Mouse (Mus musculus) right cerebral cortex, postnatal 4 days (tissue): Measurements from ENCODE around the gene Vsig8.

ENCODE experiments used
- DNase-seq: peaks from one replicate; pipeline ENCODE4 v3.0.0-alpha.2; 2022

Vsig8 gene

DNA sequence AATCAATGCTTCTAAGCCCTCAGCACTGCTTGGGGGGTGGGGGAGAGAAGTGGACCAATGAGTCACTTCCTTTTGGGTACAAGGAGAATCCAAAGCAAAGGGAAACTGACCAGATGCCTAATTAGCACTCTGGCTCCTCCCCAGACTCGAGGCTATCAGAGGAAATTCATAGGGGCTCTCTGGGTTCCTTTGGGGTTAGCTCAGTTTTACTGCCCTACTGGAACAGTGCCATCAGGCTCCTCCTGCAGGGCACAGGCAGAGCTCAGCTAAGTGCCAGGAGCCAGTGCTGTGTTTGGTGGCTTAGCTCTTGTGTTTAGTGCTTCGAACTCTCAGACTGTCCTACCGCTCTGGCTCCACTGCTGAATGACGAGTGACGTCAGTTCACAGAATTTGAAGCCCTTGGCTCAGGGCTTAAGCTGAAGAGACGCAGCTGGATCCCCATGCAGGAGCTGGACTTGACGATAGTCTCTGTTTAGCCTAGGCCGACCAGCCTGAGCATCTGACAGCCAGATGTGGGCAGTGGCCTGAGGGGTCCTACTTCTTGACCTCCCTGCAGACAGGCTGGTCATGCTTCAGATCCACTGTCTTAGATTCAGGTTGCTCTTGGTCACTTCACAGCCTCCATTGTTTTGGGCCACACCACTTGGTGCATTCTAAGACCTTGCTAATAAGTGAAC lies 25.1 kb upstream of the Vsig8 start:
- DNase-seq, result no peak

DNA sequence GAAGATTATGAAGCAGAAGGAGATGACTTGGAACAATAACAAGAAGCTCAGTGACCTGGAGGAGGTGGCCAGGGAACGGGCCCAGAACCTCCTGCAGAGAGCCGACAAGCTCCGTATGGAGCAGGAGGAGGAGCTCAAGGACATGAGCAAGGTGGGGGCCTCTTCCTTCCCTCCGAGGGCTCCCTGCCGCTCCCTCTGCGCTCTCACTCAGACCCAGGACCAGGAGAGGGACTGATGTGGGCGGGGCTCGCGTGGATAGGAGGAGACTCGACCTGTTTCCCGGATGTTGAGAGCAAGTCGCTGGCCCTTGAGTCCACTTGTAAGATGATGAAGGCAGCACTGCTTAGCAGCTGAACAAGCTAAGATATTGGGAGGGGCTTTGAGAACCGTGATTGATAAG lies 23.2 kb upstream of the Vsig8 start:
- DNase-seq, result peak; percentile 19

DNA sequence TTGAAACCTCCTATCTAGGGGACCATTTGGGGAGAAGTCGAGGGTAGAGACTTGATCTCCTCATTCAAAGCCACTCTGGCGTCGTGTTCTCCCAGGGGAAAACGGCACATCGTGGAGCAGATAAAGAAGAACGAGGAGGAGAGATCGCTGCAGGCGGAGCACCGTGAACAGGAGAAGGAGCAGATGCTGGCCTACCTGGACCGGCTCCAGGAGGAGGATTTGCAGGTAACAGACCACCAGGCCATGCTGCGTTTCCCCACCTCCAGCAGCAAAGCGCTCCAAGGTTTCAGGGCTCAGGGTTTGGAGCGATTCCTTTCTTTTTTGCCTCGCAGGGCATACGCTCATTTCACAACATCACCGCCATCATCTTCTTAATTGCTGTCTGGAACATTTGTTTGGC lies 20.6 kb upstream of the Vsig8 start:
- no peak for DNase-seq

DNA sequence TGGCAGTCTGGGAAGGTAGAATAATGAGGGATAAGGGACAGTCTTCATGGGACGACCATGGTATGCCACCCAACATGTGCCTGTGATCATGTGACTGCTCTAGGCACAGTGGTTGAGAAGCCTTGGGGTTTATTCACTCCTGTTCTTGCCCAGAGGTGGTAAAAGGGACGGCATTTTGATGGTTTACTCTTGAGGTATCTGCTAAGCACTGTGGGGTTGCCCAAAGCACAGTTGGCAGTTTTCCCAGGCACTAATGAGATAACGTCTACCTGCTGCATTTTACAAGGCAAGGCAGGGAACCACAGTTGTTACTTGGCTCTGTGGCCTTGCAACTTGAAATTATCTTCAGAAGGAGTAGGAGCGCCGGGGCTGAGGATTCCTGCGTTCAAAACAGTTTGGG lies 15.9 kb upstream of the Vsig8 start:
- no peak for DNase-seq

DNA sequence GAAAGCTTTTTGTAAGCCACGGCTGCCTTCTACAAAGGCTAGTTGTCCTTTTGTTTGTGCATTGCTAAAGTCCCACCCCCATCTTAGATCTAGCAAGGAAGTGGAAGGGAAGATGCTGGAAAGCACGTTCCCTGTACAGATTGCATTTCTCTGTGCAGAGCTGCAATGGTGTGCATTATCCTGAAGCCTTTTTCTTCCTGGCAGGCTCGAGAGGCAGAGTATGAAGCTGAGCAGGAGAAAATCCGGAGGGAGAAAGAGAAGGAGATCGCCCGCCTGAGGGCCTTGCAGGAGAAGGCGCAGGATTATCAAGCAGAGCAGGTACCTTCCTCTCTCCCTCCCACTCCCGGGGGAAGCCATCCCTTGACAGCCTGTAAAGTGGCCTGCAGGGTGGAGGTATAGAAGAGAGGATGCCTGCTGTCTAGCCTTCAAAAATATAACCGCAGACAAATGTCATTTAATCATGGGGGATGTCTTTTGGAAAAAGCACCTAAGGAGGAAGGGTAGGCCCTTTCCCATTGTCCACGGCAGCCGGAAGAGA lies 15.4 kb upstream of the Vsig8 start:
- DNase-seq, result no peak

DNA sequence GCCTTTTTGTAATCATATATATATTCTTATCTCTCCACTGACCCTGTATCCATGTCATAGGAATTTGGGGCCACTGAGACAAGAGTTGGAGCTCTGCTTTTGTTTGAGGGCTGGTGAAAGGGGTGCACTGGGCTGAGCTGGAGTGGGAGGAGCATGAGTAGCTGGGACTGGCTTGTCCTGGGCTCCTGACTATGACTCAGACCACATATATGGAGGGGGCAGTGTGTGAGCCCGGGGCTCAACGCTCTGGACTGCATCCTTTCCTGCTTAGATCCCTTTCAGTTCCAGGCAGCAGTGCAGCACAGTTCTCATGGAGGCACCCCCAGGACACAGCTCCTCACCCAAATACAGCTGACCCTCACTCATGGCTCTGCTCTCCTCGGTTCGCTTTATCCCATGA lies 9.7 kb upstream of the Vsig8 start:
- DNase-seq, result no peak

DNA sequence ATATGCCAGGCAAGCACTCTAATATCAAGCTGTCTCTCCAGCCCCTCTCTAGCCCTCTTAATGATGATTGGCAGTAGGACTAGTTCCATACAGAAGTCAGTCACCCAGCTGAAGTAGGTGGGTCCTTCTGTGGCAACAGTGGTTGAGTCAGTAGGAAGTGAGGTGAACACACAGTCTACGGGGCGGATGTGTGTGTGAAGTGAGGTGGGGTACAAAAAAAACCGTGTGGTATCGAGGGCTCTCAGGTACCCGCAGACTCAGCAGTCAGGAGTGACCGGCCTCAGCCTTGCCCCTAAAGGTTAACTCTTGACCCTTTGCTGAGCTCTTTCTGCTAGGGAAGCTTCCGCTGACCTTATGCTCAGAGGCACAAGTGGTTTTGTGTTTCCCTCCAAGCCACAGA lies 7.2 kb upstream of the Vsig8 start:
- DNase-seq, result no peak

DNA sequence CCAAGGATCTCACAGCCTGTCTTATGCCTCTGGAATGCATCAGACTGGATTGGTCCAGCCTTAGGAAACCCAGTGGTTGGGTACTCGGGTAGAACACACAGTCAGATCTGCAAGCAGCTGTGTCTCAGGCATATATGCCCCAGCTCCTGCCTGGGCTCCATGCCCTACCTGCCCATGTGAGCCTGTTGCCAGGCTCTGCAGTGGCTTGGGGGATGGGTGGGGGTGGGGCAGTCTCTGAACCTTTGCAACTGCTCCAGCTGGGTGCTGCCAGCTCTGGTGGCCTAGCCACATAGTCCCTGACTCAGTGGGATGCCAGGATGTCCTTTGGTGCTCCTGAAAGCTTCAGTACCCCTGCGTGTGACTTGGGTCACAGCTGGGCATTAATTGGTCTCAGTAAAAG lies 6.4 kb upstream of the Vsig8 start:
- DNase-seq, result no peak

DNA sequence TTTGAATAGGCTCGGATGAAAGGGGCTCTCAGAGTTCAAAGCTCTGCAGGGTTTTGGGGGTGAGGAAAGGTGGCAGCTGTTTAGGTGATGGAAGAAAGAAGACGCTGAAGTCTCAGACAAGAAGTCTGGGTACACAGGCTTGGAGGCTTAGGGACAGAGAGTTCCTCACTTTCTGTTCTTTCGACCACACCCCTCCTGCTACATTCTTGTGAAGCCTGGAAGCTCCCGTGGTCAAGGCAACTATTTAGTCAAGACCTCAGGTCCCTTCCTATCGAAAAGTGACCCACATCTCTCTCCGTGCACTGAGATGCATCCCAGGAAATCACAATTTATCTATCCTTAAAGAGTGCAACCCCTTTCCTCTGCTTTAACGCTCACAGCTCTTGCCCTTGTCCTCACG lies 6.0 kb upstream of the Vsig8 start:
- DNase-seq, result no peak

DNA sequence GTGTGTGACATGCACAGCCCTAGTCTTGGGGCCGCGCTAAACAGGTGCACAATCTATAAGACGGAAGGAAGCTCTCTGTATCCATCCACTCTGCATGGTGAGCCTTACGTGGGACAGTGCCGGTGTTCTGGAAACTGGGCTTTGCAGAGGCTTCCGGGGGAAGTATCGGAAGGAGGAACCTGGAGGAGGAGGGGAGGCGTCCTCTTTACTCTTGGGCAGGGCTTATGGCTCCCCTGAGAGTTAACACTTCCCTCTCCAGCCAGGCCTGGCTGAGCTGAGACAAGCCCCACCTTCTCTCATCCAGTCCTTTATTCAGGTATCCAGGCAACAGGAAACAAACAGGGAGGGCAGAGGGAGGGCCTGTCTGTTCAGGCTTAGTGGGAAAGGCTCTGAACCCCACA lies 5.2 kb upstream of the Vsig8 start:
- peak; percentile 38 for DNase-seq

DNA sequence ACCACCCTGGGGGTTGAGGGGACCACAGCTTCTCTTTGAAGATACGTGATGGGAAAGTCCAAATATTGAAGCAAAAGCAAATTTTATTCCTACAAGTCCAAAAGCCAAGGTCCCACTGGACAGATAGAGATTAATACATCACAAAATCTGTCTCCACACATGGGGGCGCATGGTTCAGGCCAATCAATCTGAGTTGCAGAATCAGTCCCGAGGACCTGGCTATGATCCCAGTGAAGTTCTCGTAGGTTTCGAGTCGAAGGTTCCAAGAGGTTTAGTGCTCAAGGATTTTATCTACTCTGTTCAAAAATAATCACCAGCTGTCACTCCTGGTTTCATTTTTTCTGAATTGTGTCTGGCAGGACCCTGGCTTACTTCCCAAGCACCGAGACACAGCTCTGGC lies 4.7 kb upstream of the Vsig8 start:
- no peak for DNase-seq

DNA sequence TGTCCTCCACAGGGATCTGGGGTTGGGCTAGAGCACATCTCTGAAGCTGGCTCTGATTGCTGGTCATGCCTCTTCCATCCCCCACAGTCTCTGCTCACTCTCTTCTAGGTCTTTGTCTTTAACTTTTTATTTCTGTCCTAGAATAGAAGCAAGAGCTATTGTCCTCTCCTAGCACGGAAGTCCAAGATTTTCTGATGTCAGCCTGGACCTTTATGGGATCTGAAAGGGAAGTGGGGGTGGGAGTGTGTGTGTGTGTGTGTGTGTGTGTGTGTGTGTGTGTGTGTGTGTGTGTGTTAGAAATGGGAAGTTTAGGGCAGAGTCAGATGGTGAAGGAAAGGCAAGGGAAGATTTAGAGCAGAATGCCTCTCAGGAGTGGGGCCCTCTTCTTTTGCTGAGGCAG lies 3.1 kb upstream of the Vsig8 start:
- DNase-seq, result no peak

DNA sequence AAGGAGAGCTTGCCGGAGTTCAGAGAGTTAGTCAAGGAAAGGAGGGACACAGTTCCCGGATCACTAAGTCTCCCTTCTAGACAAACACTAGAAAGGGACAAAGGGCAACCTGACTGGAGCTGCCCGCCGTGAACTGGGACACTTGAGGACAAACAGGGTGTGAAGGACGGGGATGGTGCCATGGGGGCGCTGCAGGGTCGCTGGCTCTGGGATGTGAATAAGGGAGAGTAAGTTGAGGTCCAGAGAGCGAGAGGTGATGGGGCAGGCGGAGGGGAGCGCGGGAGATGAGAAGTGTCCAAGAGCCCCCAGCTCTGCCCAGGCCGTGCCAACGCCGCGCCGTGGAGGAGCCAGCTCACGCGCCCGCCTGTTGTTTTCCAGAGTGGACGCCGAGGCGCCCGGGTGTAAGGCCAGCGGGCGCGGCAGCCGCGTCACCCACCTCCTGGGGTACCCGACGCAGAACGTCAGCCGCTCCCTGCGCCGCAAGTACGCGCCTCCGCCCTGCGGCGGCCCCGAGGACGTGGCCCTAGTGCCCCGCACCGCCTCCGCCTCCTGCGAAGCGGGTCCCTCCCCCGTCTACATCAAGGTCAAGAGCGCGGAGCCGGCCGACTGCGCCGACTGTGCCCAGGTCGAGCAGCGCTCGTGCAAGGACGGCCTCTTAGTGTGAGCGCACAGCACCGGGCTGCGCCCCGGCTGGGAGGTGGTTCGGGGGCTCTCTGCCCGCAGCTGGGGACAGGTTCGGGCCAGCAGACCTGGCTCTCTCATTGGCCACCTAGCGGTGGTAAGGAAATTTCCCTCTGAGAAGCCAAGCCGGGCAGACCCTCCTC lies 7.1 kb downstream of the Vsig8 start:
- peak; percentile 56 for DNase-seq

DNA sequence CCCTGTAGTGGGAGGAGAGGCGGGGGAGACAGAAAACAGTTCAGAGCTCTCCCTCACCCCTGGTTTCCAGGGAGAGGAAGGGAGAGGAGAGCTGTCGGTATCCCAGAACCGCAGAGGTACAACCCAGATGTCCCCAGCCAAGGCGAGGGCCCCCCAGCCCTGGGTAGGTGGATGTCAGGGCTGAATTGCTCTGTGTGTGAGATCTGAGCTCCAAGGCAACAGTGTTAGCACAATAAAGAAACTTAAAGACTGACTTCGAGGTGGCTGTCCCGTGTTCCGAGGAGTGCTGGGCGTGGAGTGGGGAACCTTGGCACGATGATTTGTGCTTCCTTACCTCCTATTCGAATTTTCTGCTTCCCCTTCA lies 7.7 kb downstream of the Vsig8 start:
- no peak for DNase-seq

DNA sequence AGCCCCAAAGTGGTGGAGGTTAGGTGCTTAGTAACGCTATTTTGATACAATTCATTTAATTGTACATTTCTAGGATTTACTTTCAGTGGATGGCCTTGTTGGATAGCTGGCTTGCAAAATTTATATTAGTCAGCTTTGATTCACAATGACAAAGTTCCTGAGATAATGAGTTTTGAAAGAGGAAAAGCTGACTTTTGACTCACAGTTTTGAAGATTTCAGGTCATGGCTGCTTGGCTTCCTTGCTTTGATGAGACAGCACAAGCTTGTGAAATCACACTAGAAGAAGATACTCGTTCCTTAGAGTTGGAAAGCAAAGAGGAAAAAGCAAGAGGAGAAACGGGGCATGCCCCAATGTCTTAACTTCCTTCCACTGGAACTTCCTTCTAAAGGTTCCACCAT lies 10.4 kb downstream of the Vsig8 start:
- no peak for DNase-seq

DNA sequence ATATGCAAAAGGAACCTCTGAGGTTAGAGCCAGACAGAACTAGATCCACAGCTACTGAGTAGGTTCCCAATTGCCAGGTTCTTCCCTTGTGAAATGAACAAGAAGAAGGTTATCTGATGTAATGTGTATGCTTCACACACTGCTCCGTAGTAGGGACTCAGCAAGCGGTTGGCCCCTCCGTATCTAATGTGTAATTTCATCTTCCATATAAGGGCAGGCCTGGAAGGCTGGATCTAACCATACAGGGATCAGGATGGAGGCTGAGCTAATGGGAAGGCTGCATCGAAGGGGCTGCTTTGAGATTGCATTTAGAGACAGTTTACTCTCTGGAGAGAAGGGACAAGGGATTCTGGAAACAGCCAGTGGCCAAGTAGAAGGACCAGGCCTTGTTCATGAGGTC lies 12.0 kb downstream of the Vsig8 start:
- DNase-seq, result no peak

DNA sequence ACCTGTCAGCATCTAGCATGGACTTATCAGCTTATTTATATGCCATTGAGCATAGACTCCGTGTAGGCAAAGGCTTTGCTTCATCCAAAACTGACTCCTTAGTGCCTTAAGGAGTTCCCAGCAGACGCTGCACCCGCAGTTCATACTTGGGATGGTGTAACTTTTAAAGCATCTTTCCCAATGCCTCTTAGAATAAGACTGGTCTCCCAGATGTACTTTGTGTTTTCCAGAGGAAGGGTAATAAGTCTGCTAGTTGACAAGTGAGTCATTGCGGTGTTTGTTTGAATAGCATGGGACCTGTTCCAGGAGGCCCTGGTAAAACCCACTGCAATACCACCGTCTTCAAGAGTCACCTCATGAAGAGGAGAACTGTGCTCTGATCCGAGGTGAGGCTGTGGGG lies 24.4 kb downstream of the Vsig8 start:
- DNase-seq, result no peak

DNA sequence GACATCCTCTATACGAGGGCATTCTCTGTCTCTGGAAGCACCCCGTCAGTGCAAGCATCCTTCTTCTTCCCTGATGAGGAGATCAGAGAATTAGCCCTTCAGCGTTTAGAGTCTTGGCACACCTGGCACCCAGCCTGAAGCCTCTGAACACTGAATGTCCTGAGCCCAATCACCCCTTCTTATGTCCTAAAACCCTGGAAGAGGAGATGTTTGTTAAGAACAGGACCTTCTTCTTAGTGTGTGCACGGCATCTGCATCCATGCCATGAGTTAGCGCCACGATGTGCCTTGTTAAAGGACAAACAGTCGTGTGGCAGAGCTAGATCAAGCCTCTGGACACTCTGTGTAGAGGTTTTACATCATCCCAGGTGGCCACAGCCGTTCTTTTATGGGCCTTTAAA lies 26.7 kb downstream of the Vsig8 start:
- no peak for DNase-seq

DNA sequence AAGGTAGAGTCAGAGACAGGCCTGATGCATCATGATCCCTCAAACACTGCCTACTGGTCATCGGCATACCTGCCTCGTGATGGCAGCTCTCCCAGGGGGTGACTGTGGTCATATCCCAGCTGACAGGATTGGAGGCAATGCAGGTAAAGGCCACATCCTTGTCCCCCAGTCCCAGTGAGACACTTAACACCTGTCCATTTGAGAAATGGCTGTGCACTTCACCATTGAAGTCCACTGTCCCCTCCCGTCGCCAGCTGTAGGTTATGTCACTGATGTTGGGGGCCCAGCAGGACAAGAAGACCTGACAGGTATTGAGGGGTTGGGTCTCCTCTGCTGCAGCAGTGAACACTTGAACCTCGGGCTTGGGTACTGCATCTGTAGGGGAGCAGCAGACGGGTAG lies 28.5 kb downstream of the Vsig8 start:
- DNase-seq, result no peak

DNA sequence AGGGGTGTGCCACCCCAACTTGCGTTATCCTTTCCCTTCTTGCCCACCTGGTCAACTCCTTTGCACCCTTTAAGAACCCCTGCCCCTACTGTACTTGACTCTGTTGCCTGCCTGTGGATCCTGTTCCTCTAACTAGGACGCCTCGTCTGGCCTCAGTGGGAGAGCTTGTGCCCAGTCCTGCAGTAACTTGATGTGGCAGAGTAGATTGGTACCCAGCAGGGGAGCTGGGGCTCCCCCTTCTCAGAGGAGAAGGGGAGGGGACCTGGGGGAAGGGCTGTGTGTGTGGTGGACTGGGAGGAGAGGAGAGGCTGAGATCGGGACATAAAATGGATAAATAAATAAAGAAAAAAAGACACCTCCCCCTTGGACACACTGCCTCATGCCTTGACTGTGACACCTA lies 29.3 kb downstream of the Vsig8 start:
- no peak for DNase-seq

DNA sequence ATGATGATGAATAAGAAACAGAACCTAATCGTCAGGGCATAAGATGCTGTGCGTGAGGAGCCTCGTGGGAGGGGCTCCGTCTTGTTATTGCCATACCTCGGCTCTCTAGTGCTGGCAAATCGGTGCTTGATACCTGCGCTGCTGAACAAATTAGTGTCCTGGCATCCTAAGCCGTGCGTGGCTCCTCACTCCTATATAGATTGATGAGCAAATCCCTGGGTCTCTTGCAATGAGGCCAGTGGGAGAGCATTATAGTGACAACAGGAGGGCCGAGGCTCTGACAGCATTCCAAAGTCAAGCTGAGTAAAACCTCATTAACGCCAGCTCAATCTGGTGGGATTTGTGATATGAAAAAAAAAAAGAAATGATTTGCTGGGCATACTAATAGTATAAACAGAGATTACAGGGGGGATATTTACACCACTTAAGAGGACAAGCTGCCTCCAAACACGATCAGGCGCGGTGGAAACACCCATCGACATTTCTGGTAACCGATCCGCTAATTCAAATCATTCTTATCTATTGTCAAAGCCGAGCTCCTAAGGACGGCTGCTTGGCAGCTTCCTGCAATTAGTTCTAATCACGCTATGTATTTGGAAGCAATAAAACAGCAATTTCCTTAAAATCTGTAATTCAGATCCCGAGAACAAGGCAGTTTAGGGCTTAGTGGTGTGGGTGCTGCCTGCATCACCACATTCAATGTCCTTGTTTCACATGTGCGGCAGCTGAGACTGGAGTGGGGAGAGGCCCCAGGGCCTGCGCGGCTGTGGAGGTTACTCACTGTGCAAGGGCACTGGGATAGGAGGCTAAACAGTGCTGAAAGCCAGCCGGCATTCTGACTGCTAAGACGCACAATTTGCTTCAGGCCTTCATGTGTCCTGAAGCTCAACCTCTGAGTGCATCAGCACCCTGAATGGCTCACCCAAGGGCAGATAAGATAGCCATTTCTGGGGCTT lies 30.2 kb downstream of the Vsig8 start:
- no peak for DNase-seq

DNA sequence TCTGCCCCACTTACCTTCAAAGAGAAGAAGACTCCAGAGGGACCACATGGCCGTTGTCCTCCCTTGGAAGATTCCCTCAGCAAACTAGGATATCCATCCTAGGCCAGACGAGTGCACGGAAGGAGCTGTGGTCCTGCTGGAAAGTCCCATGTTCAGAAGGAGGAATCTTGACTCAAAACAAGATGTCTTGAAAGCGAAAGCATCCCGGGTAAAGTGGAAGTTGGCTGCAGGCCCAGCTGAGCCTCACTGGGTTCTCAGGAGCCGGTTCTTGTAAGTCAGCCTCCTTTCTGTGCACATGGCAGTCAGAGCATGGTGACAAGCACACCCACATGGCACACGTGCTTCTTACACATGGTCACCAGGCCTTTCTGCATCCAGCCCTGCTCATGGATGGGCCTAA lies 34.6 kb downstream of the Vsig8 start, which contains the start of gene Slamf8:
Slamf8 (minus strand) TSS at position 184 of the 400 bp plus-strand sequence.
- no peak for DNase-seq

DNA sequence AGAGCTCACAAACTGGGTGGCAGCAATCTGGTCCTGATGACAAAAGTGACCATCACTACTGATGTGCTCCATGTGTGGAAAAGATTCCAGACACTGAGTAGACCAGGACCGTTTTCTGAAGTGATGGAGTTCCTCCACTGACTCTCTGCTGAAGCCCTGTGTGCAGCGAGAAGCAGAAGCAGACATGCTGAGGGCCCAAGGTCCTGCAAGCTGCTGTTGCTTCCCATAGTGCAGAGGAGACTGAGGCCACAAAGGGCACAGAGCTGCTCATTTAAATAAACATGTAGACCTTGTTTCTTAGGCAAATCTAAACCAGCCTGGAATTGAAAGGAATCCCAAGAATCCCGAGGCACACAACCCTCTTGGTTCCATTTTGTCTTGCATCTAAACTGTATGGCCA lies 37.6 kb downstream of the Vsig8 start:
- no peak for DNase-seq
